Mouse (Mus musculus) CH12.LX (cell line): ENCODE results near the gene Gm13030.
A peak's percentile ranks its signal among the peaks of the same experiment; 100 is the strongest.

Source experiments
- BHLHE40 ChIP-seq: IDR thresholded peaks from 2 replicates; pipeline ENCODE4 v1.6.1; 2011; ENCODE audit warnings: mild to moderate bottlenecking, low read depth, low read length, improper control_type of control experiment
- CHD2 ChIP-seq: IDR thresholded peaks from 2 replicates; pipeline ENCODE4 v1.6.1; 2011; ENCODE audit warnings: low read length, improper control_type of control experiment
- CTCF ChIP-seq, 2 experiments: IDR thresholded peaks in 1 of 2; conservative IDR thresholded peaks in 1 of 2; 2 replicates each; pipeline ENCODE4 v1.5.1; 2011 to 2012; ENCODE audit warnings: low read depth in 2 of 2, low read length in 2 of 2, improper control_type of control experiment in 1 of 2, inconsistent platforms in 1 of 2, mild to moderate bottlenecking in 1 of 2, moderate library complexity in 1 of 2
- E2F4 ChIP-seq: IDR thresholded peaks from 2 replicates; pipeline ENCODE4 v1.6.1; 2011; ENCODE audit warnings: low read depth, low read length, improper control_type of control experiment; ENCODE audit not compliant: insufficient replicate concordance
- ELF1 ChIP-seq: IDR thresholded peaks from 2 replicates; pipeline ENCODE4 v1.6.1; 2014; ENCODE audit warnings: low read depth, mild to moderate bottlenecking, inconsistent platforms, low read length, improper control_type of control experiment
- EP300 ChIP-seq: IDR thresholded peaks from 2 replicates; pipeline ENCODE4 v1.6.1; 2011; ENCODE audit warnings: low read length, improper control_type of control experiment
- ETS1 ChIP-seq: conservative IDR thresholded peaks from 2 replicates; pipeline ENCODE4 v1.6.1; 2012; ENCODE audit warnings: low read depth, mild to moderate bottlenecking, inconsistent platforms, low read length, improper control_type of control experiment, moderate library complexity
- HCFC1 ChIP-seq: IDR thresholded peaks from 2 replicates; pipeline ENCODE4 v1.6.1; 2012; ENCODE audit warnings: low read depth, mild to moderate bottlenecking, inconsistent platforms, low read length, improper control_type of control experiment
- JUND ChIP-seq: conservative IDR thresholded peaks from 2 replicates; pipeline ENCODE4 v1.6.1; 2011; ENCODE audit warnings: low read depth, low read length, improper control_type of control experiment
- MAX ChIP-seq: IDR thresholded peaks from 2 replicates; pipeline ENCODE4 v1.6.1; 2011; ENCODE audit warnings: low read length, improper control_type of control experiment
- POLR2A ChIP-seq: IDR thresholded peaks from 2 replicates; pipeline ENCODE4 v1.6.1; 2011; ENCODE audit warnings: low read depth, mild to moderate bottlenecking, improper control_type of control experiment, low read length
- RAD21 ChIP-seq: IDR thresholded peaks from 2 replicates; pipeline ENCODE4 v1.6.1; 2011; ENCODE audit warnings: low read depth, mild to moderate bottlenecking, low read length, improper control_type of control experiment, moderate library complexity
- TCF12 ChIP-seq: IDR thresholded peaks from 2 replicates; pipeline ENCODE4 v1.6.1; 2014; ENCODE audit warnings: low read depth, mild to moderate bottlenecking, inconsistent platforms, low read length, improper control_type of control experiment
- ZNF384 ChIP-seq: IDR thresholded peaks from 2 replicates; pipeline ENCODE4 v1.6.1; 2012; ENCODE audit warnings: low read depth, low read length, improper control_type of control experiment, inconsistent platforms

GRCm38 (mm10) chr4:138851463-138851862, 22.3 kb downstream of the Gm13030 start:
- TF ChIP-seq TCF12 (no peak), CTCF (conservative IDR thresholded peaks at IDR 0.05 in 1 of 2, IDR thresholded peaks at IDR 0.05 in 1 of 2; ENCODE audit: low read depth in 2 of 2, low read length in 2 of 2) (peak; percentile 91 to 97), CHD2 (no peak), POLR2A (no peak), BHLHE40 (no peak), ELF1 (no peak), EP300 (no peak), E2F4 (no peak), RAD21 (peak; percentile 98), HCFC1 (no peak), MAX (no peak), JUND (no peak), ZNF384 (no peak), ETS1 (no peak)
